Comparison of ENCODE assay signal across 8 mouse cellular contexts in genomic region chr8:84840248-84840999, GRCm38 (mm10). TPM values are rescaled to one million over a fixed set of nuclear protein-coding genes. Genes with fewer than 3 reads are reported as not detected.
A peak's percentile ranks its signal among the peaks of the same experiment; 100 is the strongest.
DNase-seq lines count a peak whose midpoint lies in the region; ATAC-seq and TF ChIP-seq lines count a peak whose summit lies in the region.

Gene Rad23a, minus strand, starts transcription at chr8:84840665.

- 0 out of 2 replicates have a peak, but pooled peaks have one; percentile 14 for TF ChIP-seq CTCF in liver, embryonic 14.5 days (IDR thresholded peaks at IDR 0.05; ENCODE audit: low read depth)
- TF ChIP-seq CTCF in stomach, postnatal 0 days (IDR thresholded peaks at IDR 0.05; ENCODE audit: low read depth), result no peak

- H3K36me3 ChIP-seq in forebrain, embryonic 10.5 days (replicated peaks), result peaks cover 82% of the 10 kb centered on the region
- H3K36me3 ChIP-seq in heart, embryonic 15.5 days, result peaks cover 73% of the 10 kb centered on the region
- H3K36me3 ChIP-seq in liver, embryonic 14.5 days (replicated peaks; ENCODE audit: control insufficient read depth, insufficient read depth, low read depth), result peaks cover 75% of the 10 kb centered on the region
- H3K36me3 ChIP-seq in neural tube, embryonic 11.5 days (ENCODE audit: control insufficient read depth, insufficient read depth, low read length), result peaks cover 34% of the 10 kb centered on the region
- H3K36me3 ChIP-seq in stomach, postnatal 0 days (ENCODE audit: control insufficient read depth, insufficient read depth, low read length), result peaks cover 47% of the 10 kb centered on the region

- peak; percentile 88 to 91 for DNase-seq in CD8-positive naive resting alpha-beta T cell, adult 2 months (ENCODE audit: low read depth in 2 of 2, low spot score in 2 of 2)
- DNase-seq in c-Kit-positive CD71-negative TER-119-negative erythroid progenitor cells, embryonic 14.5 days (ENCODE audit: low read depth), result peak; percentile 96
- DNase-seq in forebrain, embryonic 10.5 days (ENCODE audit: extremely low spot score, low spot score), result peak; percentile 93
- DNase-seq in kidney, postnatal 25 days, result peak; percentile 91 to 96
- DNase-seq in liver, embryonic 14.5 days (ENCODE audit: low read depth in 3 of 3, low spot score in 3 of 3), result peak; percentile 93 to 95 (median 94)
- peak; percentile 93 for DNase-seq in neural tube, embryonic 11.5 days (ENCODE audit: low spot score)
- peak; percentile 94 for DNase-seq in stomach, postnatal 0 days (ENCODE audit: low spot score)

- peak within 1 kb of the TSS; percentile 87 for H3K9ac ChIP-seq in heart, embryonic 15.5 days
- peak within 1 kb of the TSS; percentile 89 for H3K9ac ChIP-seq in liver, embryonic 14.5 days (replicated peaks)
- H3K9ac ChIP-seq in neural tube, embryonic 11.5 days (ENCODE audit: low read length), result peak within 1 kb of the TSS; percentile 90
- H3K9ac ChIP-seq in stomach, postnatal 0 days (ENCODE audit: low read length), result peak within 1 kb of the TSS; percentile 91

- peak; percentile 91 for ATAC-seq in heart, embryonic 15.5 days (replicated peaks; ENCODE audit: insufficient number of reproducible peaks, insufficient read depth, low FRiP score, low read depth)
- peak; percentile 85 for ATAC-seq in liver, embryonic 14.5 days (ENCODE audit: insufficient read depth)
- ATAC-seq in neural tube, embryonic 11.5 days (ENCODE audit: insufficient read depth, low FRiP score, low TSS enrichment), result peak; percentile 92
- peak; percentile 96 for ATAC-seq in stomach, postnatal 0 days (ENCODE audit: low FRiP score, low TSS enrichment)

- TF ChIP-seq EP300 in liver, embryonic 14.5 days (IDR thresholded peaks at IDR 0.05; ENCODE audit: low read depth), result no peak
- TF ChIP-seq EP300 in stomach, postnatal 0 days (optimal IDR thresholded peaks at IDR 0.05), result no peak

- peak within 1 kb of the TSS; percentile 73 for H3K4me2 ChIP-seq in heart, embryonic 15.5 days
- H3K4me2 ChIP-seq in liver, embryonic 14.5 days (ENCODE audit: low read depth), result peak within 1 kb of the TSS; percentile 73
- peak within 1 kb of the TSS; percentile 58 for H3K4me2 ChIP-seq in neural tube, embryonic 11.5 days (ENCODE audit: low read depth)
- H3K4me2 ChIP-seq in stomach, postnatal 0 days (replicated peaks; ENCODE audit: low read depth), result peak within 1 kb of the TSS; percentile 91

- no peaks in the 10 kb centered on the region for H3K9me3 ChIP-seq in forebrain, embryonic 10.5 days
- H3K9me3 ChIP-seq in heart, embryonic 15.5 days (replicated peaks), result no peaks in the 10 kb centered on the region
- H3K9me3 ChIP-seq in liver, embryonic 14.5 days (ENCODE audit: control insufficient read depth, low read length), result no peaks in the 10 kb centered on the region
- H3K9me3 ChIP-seq in neural tube, embryonic 11.5 days (ENCODE audit: control insufficient read depth, low read length), result no peaks in the 10 kb centered on the region
- no peaks in the 10 kb centered on the region for H3K9me3 ChIP-seq in stomach, postnatal 0 days (ENCODE audit: control insufficient read depth, low read length)

- peak within 1 kb of the TSS; percentile 71 for H3K4me3 ChIP-seq in forebrain, embryonic 10.5 days
- H3K4me3 ChIP-seq in heart, embryonic 15.5 days, result peak within 1 kb of the TSS; percentile 82
- peak within 1 kb of the TSS; percentile 74 to 91 for H3K4me3 ChIP-seq in liver, embryonic 14.5 days (ENCODE audit: insufficient read depth in 1 of 2, low read depth in 2 of 2, low read length in 2 of 2)
- H3K4me3 ChIP-seq in neural tube, embryonic 11.5 days (ENCODE audit: low read depth, low read length), result peak within 1 kb of the TSS; percentile 92
- peak within 1 kb of the TSS; percentile 88 for H3K4me3 ChIP-seq in stomach, postnatal 0 days (ENCODE audit: low read depth, low read length)

- peaks cover 63% of the 10 kb centered on the region for H3K4me1 ChIP-seq in forebrain, embryonic 10.5 days
- peaks cover 34% of the 10 kb centered on the region for H3K4me1 ChIP-seq in heart, embryonic 15.5 days (replicated peaks)
- H3K4me1 ChIP-seq in liver, embryonic 14.5 days (replicated peaks; ENCODE audit: control insufficient read depth in 2 of 2, insufficient read depth in 2 of 2, low read length in 1 of 2), result peaks cover 48 to 51% of the 10 kb centered on the region in 2 experiments
- peaks cover 19% of the 10 kb centered on the region; the same call in 1 of the 2 replicates for H3K4me1 ChIP-seq in neural tube, embryonic 11.5 days (ENCODE audit: control insufficient read depth, insufficient read depth, low read length)
- peaks cover 7% of the 10 kb centered on the region; the same call in 1 of the 2 replicates for H3K4me1 ChIP-seq in stomach, postnatal 0 days (replicated peaks; ENCODE audit: control insufficient read depth, insufficient read depth)

- H3K27ac ChIP-seq in forebrain, embryonic 10.5 days, result peak within 1 kb of the TSS; percentile 97
- peak within 1 kb of the TSS; percentile 92 for H3K27ac ChIP-seq in heart, embryonic 15.5 days
- H3K27ac ChIP-seq in liver, embryonic 14.5 days, result peak within 1 kb of the TSS; percentile 97
- H3K27ac ChIP-seq in neural tube, embryonic 11.5 days (ENCODE audit: low read depth, low read length), result peak within 1 kb of the TSS; percentile 87
- H3K27ac ChIP-seq in stomach, postnatal 0 days (replicated peaks), result peak within 1 kb of the TSS; percentile 91

- WGBS in forebrain, embryonic 10.5 days, result under 1% methylated on average over 55 of the region's 55 CpGs
- under 1% methylated on average over 54 of the region's 55 CpGs for WGBS in heart, embryonic 15.5 days
- under 1% methylated on average over 55 of the region's 55 CpGs for WGBS in liver, embryonic 14.5 days (ENCODE audit: insufficient replicate concordance)
- WGBS in neural tube, embryonic 11.5 days, result under 1% methylated on average over 46 of the region's 55 CpGs
- under 1% methylated on average over 43 of the region's 55 CpGs for WGBS in stomach, postnatal 0 days

- no peaks in the 10 kb centered on the region for H3K27me3 ChIP-seq in forebrain, embryonic 10.5 days (ENCODE audit: poor library complexity, severe bottlenecking)
- no peaks in the 10 kb centered on the region for H3K27me3 ChIP-seq in heart, embryonic 15.5 days
- no peaks in the 10 kb centered on the region for H3K27me3 ChIP-seq in liver, embryonic 14.5 days (ENCODE audit: control insufficient read depth, insufficient read depth, low read length)
- no peaks in the 10 kb centered on the region for H3K27me3 ChIP-seq in neural tube, embryonic 11.5 days (ENCODE audit: control insufficient read depth, insufficient read depth, low read length)
- H3K27me3 ChIP-seq in stomach, postnatal 0 days (ENCODE audit: control insufficient read depth, insufficient read depth, low read length), result no peaks in the 10 kb centered on the region

RNA-seq across cellular contexts. Expression of gene Rad23a, which starts in this region (rescaled TPM):
- polyA plus RNA-seq in forebrain, embryonic 10.5 days (2016; fragmentation: Nextera tagmentation; extraction: Ambion mirVana), result 130 and 137 TPM in 2 replicates
- polyA plus RNA-seq in heart, embryonic 15.5 days (2015; fragmentation: Nextera tagmentation; extraction: Ambion mirVana), result 107 and 123 TPM in 2 replicates
- 139 and 184 TPM in 2 replicates for polyA plus RNA-seq in liver, embryonic 14.5 days (2012; rRNA removed)
- polyA plus RNA-seq in liver, embryonic 14.5 days (2014; fragmentation: Nextera tagmentation; extraction: Ambion mirVana), result 258 and 279 TPM in 2 replicates
- polyA plus RNA-seq in neural tube, embryonic 11.5 days (2014; fragmentation: Nextera tagmentation; extraction: Ambion mirVana), result 101 TPM in 2 replicates
- 69.8 and 70.6 TPM in 2 replicates for polyA plus RNA-seq in stomach, postnatal 0 days (2015; fragmentation: Nextera tagmentation; extraction: Ambion mirVana)

Comparison
In these comparisons a context has a peak if more than half of its experiments do, and no peak if none do; other contexts are left out.
1. Peak in every context shown above with its lines: DNase-seq, ATAC-seq, H3K4me3 ChIP-seq and H3K27ac ChIP-seq.